Mouse (Mus musculus): ENCODE measurements around the gene Drd1.

The Drd1 gene

GRCm38 (mm10) chr13:54055448-54055861 is at the start of gene Drd1:
Gene Drd1 (minus strand): TSS chr13:54055705.
- peak; percentile 82 for DNase-seq (ENCODE audit: extremely low spot score)

- DNase-seq (ENCODE audit: extremely low spot score): no peak
These were observed 48.4 kb upstream of the Drd1 start for GRCm38 (mm10) chr13:54103866-54104265.

GRCm38 (mm10) chr13:54103271-54103670 is 47.8 kb upstream of the Drd1 start:
- no peak for DNase-seq (ENCODE audit: extremely low spot score)

- DNase-seq (ENCODE audit: extremely low spot score): no peak
These were observed 46.6 kb upstream of the Drd1 start for GRCm38 (mm10) chr13:54102061-54102460.

- DNase-seq (ENCODE audit: extremely low spot score): no peak
These were observed 45.7 kb upstream of the Drd1 start for GRCm38 (mm10) chr13:54101031-54101820.

GRCm38 (mm10) chr13:54097797-54098196 is 42.3 kb upstream of the Drd1 start:
- no peak for DNase-seq (ENCODE audit: extremely low spot score)

- DNase-seq (ENCODE audit: extremely low spot score): no peak
These were observed 41.7 kb upstream of the Drd1 start for GRCm38 (mm10) chr13:54097227-54097626.

GRCm38 (mm10) chr13:54095721-54096120 is 40.2 kb upstream of the Drd1 start:
- DNase-seq (ENCODE audit: extremely low spot score): no peak

GRCm38 (mm10) chr13:54094963-54095362 is 39.5 kb upstream of the Drd1 start:
- DNase-seq (ENCODE audit: extremely low spot score): no peak

- DNase-seq (ENCODE audit: extremely low spot score): no peak
These were observed 38.8 kb upstream of the Drd1 start for GRCm38 (mm10) chr13:54094349-54094748.

- DNase-seq (ENCODE audit: extremely low spot score): no peak
These were observed 36.2 kb upstream of the Drd1 start for GRCm38 (mm10) chr13:54091719-54092118.

- DNase-seq (ENCODE audit: extremely low spot score): no peak
These were observed 29.8 kb upstream of the Drd1 start for GRCm38 (mm10) chr13:54085266-54085665.

- DNase-seq (ENCODE audit: extremely low spot score): no peak
These were observed 29.3 kb upstream of the Drd1 start for GRCm38 (mm10) chr13:54084826-54085225.

- no peak for DNase-seq (ENCODE audit: extremely low spot score)
These were observed 28.7 kb upstream of the Drd1 start for GRCm38 (mm10) chr13:54084178-54084577.

GRCm38 (mm10) chr13:54082946-54083345 is 27.4 kb upstream of the Drd1 start:
- DNase-seq (ENCODE audit: extremely low spot score): no peak

GRCm38 (mm10) chr13:54080785-54081184 is 25.3 kb upstream of the Drd1 start:
- no peak for DNase-seq (ENCODE audit: extremely low spot score)

- no peak for DNase-seq (ENCODE audit: extremely low spot score)
These were observed 24.6 kb upstream of the Drd1 start for GRCm38 (mm10) chr13:54079782-54080759.

GRCm38 (mm10) chr13:54077470-54078174 is 22.1 kb upstream of the Drd1 start:
- peak; percentile 12 for DNase-seq (ENCODE audit: extremely low spot score)

- DNase-seq (ENCODE audit: extremely low spot score): no peak
These were observed 21.4 kb upstream of the Drd1 start for GRCm38 (mm10) chr13:54076762-54077460.

GRCm38 (mm10) chr13:54076051-54076450 is 20.5 kb upstream of the Drd1 start:
- DNase-seq (ENCODE audit: extremely low spot score): no peak

GRCm38 (mm10) chr13:54075416-54075815 is 19.9 kb upstream of the Drd1 start:
- no peak for DNase-seq (ENCODE audit: extremely low spot score)

Data from embryo, embryonic 9.5 days (tissue).